Mouse (Mus musculus) gastrocnemius, postnatal 36 days (tissue): ENCODE measurements around the gene Socs2. TPM values are rescaled to one million over a fixed set of nuclear protein-coding genes. Genes with fewer than 3 reads are reported as not detected.

Source experiments
- DNase-seq, 2 experiments: peaks; one replicate each; pipeline ENCODE4 v3.0.0; 2022
- intact Hi-C: fragments of 180-260 bp; cut with DNase I; formaldehyde crosslinking; loops from one replicate; pipeline ENCODE4 v1.15.1; 2025
- long read RNA-seq, 2 experiments: library from polyadenylated mRNA; stranded (forward); transcript quantifications; one replicate each; pipeline ENCODE4 v2.0.0; 2021
- total RNA-seq, 2 experiments: library from RNA; stranded (reverse); gene quantifications; 2 replicates each; pipeline ENCODE4 v1.2.3; 2021

Socs2 gene
- 10 to 100 TPM in 1 of 2 experiments, 1 to 10 TPM in 1; 8.3 to 12.0 TPM for total RNA-seq
- long read RNA-seq, experiment 1, partial matches to known transcripts: 1 of 8 reads
- long read RNA-seq, experiment 1, other reads (novel, unspliced or antisense): 4 of 8 reads
- long read RNA-seq, experiment 2, transcript Socs2-201 (3 exons, 2,222 nt): major isoform, 12 of 19 reads
- long read RNA-seq, experiment 2, partial matches to known transcripts: 1 of 19 reads
- long read RNA-seq, experiment 2, other reads (novel, unspliced or antisense): 5 of 19 reads

DNA sequence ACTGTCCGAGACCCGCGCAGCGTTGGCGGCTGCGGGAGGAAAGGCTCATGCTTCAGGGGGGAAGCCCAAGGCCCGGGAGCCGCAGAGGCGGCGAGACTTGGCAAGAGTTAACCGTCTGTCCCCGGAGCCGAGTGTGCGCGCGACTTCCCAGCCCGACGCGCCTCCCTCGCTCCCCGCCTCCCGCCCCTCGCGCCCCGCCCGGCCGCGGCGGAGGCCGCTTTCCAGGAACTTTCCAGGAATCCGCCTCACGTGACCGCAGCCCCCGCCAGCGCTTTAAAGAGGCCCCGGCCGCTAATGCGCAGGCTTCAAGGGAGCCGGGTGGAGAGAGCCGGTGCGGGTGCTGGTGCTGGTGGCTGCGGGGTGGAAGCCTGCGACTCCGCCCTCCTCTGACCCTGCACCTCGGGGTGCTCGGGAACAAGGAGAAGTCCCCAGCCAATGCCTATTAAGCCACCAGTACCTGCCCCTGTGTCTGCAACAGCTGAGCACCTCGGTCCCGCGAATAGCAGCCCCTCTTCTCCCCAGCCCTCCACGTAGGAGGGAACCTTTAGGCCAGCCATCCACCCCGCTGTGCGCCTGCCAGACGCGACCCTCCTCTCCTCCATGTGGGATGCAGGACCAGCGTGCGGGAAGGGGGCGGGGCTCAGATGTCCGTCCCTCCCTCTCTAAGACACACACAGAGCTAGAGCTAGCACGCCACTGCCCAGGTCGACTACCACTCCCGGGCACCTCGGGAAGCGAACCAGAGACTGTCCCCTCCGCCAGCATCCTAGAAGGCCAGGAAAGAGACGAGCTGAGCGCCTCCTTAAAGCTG lies at the start of gene Socs2:
TSS of gene Socs2 (minus strand) at position 496 of the 811 bp plus-strand sequence.
- intact Hi-C loops: loop anchor here (2.0 to 5.0 kb wide), 4 partner anchors 94 to 425 kb away; no protein-coding TSS in a partner anchor
- DNase-seq: peak; percentile 88 to 89

DNA sequence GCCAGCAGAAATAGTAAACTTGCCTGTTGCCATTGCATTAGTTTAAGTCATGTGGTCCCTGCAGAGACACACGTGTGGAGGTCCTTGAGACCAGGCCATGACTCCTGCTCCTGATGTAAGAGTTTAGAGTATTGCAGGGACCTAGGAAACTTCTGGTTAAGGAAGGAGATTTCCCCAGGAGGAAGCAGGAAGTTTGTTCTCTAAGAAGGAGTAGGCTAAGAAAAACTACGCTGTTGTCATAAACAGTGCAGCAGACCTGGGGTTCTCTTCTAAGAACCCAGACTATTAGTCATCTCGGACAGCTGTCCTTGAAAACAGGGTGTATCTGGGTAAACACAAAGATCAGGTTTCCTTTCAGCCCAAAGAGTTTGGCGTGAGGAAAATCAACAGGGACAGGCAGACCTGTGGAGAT lies 48.5 kb upstream of the Socs2 start:
- DNase-seq: no peak
- intact Hi-C loops: no loop called here

DNA sequence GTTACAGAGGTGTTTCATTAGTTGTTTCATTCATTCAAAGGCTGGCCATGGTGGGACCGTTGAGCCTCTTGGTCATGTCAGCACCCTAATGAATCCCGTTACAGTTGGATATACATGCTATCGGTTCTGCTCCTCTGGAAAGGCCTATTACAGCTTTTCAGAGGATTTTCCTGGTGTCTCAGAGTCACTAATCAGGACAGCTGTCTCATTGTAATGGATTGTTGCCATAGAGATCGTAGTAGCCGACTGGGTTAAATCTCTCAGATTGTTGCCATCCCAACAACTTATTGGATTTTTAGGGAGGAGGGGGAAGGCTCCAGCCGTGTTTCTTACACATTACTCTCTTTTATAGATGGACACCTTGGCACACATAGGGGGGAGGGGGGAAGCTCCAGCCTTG lies 47.5 kb upstream of the Socs2 start:
- DNase-seq: no peak
- intact Hi-C loops: no loop called here

DNA sequence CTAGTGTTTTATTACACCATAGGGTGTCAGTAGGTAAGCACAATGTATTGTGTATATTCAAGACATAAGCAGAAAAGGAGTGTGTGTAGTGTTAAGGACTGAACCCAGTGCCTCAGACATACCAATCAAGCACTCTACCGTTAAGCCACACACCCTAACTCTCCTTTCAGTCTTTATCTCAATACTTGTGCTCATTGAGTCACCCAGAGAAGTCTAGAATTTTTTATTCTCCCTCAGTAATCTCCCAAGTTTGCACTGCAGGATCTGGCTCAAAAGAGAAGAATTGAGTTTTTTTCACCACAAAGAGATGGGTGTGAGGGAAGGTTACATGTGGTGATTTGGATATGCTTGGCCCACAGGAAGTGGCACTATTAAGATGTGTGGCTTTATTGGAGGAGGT lies 45.3 kb upstream of the Socs2 start:
- DNase-seq: no peak
- intact Hi-C loops: no loop called here

DNA sequence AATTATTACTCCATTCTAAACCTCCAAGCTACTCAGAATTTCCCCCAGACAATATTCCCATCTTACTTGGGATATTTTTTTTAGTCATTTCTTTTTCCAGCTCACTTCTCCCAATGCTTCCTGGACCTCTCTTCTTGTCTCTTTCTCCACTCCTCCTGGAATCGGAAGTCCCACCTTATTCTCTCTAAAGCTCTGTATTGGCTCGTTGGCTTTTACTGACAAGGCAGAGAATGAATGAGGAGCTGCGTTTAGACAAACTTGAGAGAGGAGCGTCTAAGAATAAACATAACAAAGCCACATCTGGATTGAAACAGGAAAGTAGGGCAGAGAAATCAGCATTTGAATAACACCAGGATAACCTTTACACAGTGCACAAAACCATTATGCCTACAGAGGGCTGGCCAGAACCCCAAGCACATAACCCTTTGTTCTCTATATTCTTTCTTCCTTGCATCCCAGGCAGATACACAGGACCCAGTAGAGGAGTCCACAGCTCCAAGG lies 44.1 kb upstream of the Socs2 start:
- no peak for DNase-seq
- intact Hi-C loops: no loop called here

DNA sequence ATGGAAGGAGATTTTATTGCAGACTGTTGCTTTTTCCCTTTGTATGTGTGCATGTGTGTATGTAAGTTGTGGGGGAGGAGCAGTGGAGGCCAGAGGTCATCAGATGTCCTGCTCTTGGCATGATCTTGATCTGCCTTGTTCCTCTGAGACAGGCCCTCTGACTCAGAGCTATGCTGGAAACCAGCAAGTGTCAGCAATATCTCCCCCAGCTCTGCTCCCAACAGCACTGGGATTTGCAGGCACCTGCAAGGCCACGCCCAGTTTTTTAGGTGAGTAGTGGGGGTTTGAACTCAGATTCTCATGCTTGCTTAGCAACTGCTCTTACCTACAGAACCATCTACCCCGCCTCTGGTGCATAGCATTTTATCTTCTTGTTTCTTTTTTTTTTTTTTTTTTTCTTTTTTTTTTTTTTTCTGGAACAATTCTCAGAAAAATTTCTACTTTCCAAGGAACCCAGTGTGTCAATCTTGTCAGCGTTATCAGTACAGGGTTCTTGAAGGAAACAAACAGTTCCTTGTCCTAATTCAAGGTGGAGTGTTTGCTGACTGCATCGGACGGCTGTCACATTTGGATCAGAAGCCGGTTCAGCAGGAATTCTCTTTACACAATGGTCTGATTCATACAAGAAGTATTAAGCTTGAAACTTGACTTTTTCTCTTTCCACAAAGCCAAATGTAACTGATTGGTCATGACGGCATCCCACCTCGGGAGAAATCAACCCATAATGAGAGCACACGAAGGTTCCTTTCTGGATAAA lies 41.2 kb upstream of the Socs2 start:
- DNase-seq: no peak
- intact Hi-C loops: no loop called here

DNA sequence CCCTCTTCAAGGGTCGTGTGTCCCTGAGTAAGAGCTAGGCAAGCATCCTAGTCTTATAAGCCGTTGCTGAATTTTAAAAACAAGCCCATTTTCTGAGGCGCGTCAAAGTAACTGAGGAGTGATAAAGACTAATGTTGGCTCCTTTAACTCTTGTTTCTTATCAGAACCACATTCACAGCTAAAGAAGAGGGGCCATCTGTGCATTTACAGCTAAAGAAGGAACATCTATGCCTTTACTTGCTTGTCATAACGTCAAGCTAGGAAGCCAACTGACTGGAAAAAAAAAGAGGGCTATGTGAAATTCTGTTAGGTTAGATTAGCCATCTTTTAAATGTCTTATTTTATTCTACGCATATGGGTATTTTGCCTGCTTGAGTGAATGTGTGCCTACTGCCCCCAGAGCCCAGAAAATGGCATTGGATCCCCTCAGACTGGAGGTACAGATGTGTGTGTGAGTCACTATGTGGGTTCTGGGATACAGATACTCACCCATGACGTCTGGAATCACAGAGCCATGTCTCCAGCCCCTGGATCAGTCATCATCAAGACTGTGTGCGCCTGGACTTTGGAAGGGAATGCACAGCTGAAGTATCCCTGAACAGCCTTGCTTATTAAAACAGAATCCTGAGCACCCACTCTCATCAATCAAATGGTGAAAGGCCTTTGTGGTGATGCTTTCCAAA lies 40.5 kb upstream of the Socs2 start:
- intact Hi-C loops: no loop called here
- DNase-seq: no peak

DNA sequence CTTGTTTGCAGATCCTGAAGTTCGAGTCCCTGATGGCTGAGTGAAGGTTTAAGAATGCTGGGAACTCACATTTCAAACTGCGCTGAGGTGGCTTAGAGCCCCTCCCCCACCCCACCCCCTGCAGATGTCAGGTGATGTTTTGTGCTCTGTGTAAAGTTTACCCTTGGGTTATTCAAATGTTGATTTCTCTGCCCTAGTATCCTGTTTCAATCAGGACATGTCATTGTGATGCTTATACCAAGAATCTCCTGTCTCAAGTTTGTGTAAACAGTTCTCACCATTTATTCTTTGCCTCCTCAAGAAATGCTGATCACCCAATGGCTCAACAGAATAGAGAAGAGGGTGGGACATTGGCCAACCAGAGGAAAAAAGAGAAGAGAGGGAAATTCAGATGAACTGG lies 39.1 kb upstream of the Socs2 start:
- intact Hi-C loops: no loop called here
- no peak for DNase-seq

DNA sequence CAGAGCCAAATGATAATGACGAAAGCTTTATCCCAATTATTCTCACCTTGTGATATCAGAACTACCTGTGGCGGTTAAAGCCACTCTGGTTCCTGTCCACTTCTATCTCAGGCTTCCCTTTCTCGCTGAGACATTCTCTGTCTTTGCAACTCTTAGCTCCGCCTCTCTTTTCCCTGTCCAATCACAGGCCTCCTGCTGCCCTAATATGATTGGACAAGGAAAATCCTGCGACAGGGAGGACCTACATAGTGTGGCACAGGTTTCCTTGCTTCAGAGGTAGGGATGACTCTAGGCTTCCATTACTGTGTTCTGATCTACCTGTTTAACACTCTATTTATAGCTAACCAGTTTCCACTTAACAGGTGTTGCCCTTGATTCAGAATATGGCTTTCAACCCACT lies 36.3 kb upstream of the Socs2 start:
- intact Hi-C loops: no loop called here

DNA sequence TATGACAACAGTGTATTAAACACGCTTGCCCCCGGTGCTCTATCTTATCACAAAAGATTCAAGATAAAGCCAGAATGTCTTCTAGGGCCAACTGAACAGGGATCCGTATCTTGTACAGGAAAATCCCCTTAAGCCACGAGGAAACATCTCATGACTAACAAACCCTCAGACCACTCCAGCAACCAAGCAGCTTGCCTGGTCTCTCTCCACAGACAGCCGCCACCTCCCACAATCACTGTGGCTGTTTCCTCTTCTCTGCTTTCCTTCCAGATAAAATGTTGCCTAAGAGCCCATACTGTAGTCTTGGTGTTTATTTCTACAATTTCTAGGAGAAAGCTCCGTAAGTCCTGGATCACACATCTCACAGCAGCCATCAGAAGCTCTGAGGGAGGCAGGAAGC lies 32.1 kb upstream of the Socs2 start:
- no peak for DNase-seq
- intact Hi-C loops: no loop called here

More for the DNA sequence above, 36.3 kb upstream of the Socs2 start:
- no peak for DNase-seq

DNA sequence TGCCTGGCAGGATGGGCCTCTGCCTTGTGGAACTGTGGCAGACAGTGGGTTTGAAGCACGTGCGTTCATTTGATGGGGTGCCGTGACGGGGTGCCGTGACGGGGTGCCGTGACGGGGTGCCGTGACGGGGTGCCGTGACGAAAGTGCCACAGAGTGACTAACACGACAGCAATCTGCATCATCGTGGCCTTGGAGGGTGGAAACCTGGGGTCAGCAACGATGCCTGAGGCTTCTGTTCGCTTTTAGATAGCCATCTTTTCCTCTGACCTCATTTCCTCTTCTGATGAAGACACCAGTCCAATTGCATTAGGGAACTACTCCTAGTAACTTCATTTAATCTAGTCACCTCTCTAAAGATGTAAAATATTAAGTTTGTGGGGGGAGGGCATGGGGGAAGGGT lies 31.0 kb upstream of the Socs2 start:
- DNase-seq: no peak
- intact Hi-C loops: no loop called here

DNA sequence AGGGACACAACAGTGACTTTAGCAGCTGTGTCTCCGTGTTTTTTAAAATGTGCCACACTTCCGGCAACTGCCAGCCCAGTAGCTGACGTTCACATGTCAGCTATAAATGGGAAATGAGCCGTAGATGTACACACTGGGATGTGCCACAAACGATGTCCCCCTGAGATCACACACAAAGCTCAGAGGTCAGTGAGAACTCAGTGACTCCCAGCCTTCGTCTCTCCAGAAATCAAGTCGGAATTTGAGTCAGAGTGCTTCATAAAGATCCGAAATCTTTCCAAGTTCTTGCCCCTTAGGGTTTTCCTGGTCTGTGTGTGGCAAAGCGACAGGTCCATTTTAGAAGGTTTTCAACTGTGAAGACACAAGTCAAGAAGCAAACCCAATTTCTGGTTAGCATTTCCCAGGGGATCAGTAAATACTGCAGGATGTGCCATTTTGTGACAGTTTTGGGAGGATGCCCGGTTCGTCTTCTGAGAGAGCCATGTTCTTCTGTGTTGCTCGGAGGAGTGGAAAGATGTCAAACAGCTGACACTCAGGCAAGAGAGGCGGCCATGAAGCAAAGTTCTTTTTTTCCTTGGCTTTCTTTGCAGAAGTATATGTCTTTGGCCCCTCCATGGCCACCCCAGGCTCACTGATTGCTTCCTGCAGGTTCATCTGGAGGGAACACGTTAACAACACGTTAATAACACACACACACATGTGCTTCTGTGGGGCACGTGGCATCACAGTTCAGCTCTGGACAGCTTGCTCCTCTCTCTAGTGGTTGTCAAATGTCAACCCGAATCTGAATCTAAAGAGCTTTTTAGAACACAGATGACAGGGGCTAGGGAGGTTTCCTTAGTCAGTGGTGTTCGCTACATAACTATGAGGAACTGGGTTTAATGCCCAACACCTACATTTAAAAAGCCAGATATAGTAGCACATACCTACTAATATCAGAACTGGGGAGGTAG lies 28.4 kb upstream of the Socs2 start:
- intact Hi-C loops: no loop called here
- peak in 1 of 2 experiments; percentile 36 for DNase-seq

DNA sequence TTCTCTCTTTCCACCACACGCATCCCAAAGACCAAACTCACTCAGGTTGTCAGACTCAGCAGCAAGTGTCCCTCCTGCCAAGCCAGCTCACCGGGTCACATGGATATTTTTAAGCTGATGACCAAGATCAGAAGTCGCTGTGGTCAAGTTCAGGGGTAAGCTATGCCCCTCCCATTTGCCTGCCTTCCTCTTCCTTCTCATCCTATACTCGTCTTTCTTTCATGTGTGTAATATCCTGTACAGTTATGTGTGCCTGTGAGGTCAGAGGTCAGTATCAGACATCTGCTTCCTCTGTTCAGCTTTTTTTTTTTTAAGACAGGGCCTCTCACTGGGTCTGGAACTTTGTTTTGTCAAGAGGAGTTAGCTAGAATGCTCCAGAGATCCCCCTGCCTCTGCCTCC lies 25.4 kb upstream of the Socs2 start:
- intact Hi-C loops: no loop called here

DNA sequence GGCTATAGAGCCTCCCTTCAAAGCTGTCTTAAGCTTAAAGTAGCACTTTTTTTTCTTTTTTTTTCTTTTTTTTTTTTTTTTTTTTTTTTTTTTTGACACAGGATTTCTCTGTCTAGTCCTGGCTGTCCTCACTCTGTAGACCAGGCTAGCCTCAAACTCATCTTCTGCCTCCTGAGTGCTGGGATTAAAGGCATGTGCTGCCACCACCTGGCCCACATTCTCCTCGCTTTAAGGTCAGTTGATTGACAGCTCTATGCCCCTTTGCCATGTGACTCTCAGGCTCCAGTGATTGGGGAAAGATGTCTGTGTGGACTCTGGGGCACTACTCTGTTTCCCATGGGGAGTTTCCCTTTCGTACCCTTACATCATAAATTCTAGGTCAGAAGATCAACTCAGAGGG lies 23.6 kb upstream of the Socs2 start:
- intact Hi-C loops: no loop called here
- no peak for DNase-seq

More for the DNA sequence above, 25.4 kb upstream of the Socs2 start:
- DNase-seq: no peak

DNA sequence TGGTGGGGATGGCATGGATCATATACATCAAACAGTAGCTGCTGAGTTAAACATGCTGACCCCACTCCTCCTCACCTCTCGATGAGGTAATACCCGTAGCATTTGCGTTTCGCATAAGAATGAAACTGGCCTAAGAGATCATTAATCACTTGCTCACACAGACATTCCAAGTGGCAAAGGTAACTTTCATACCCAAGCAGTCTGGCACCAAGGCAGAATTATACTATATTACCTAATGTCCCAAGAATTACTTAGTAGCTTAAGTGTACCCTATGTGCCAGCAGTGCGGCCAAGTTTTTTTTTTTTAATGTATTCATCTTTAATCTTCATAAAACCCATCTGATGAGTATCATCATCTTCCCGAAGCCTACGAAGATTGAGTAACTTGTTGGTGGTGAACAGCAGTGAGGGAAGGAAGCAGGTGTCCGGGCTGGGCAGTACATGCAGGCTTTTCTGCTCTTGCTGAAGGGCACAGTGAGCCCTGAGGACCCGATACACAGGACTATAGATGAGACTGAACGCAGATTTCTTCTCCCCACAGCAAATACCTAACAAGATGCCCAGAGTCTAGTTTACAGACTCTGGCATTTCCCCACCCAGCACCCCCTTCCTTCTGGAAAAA lies 22.8 kb upstream of the Socs2 start:
- no peak for DNase-seq
- intact Hi-C loops: no loop called here

DNA sequence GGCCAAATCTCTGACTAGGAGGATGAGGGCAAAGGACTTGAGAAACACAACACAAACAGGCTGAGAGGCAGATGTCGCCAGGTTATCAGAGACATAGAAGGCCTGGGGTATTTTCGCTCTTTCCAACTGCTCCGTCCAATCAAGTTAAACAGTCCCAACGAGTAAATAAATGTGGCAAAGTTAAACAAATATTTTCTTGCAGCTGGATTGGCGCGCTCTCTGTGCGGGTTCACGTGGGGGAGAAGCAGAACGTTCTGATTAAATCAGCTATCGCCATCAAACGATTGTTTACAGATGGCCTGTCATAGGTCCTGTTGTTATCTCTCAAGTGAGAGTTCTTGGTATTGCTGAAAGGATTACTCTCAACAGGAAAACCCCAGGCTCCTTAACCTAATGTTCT lies 22.0 kb upstream of the Socs2 start:
- intact Hi-C loops: no loop called here
- no peak for DNase-seq

DNA sequence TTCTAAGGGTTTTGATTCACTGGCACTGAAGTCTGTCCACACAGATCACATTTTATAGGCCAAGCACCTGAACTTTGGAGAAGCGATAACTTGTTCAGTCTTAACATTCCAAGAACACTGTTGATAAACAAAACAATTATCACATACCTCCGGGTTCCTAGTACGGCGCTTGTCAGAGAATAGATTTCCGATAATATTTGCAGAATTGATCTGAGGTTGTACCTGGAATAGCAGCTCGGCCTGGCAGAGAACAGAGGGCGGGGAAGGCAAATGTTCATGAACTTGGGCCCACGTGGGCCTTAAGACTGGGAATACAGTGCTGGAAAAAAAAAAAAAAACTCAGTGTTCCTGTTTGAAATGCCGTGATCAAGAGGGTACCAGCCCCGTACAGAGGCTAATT lies 13.3 kb upstream of the Socs2 start:
- no peak for DNase-seq
- intact Hi-C loops: no loop called here

DNA sequence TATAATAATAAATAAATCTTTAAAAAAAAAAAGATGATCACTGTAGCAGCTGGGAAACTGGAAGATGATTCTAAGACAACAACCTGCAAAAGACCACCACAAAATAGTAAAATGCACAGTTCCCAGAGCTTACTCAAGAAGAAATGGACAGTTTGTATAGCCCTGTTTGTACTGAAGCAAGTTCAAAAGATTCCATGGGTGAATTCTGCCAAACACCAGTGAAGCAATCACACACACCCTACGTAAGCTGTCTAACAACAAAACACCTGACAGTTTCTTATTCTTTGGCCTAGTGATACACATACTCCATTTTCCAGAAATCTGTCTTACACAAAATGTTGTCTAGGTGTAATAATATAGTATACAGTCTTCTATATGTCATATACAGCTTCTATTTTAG lies 12.1 kb upstream of the Socs2 start:
- intact Hi-C loops: no loop called here
- no peak for DNase-seq
